Mouse (Mus musculus) kidney, embryonic 15.5 days (tissue): ENCODE measurements at regions not wholly inside any gene's neighbourhood (a gene's known extent, or its start where the extent isn't known, plus 50 kb on each side); places are given as distances from the start of the nearest gene placed in this dataset.

Experiments used
- ATAC-seq: fragments of 200-750 bp; cut with Nextera tagmentation; replicated peaks from 2 replicates; pipeline ENCODE4 v1.8.0; 2017; ENCODE audit warnings: moderate TSS enrichment; ENCODE audit not compliant: low FRiP score
- H3K27ac ChIP-seq: fragments of 300-500 bp; sonication (generic); 2 replicates; pipeline ENCODE4 v1.5.1; 2015; ENCODE audit warnings: mild to moderate bottlenecking, inconsistent platforms
- H3K27me3 ChIP-seq: fragments of 300-500 bp; sonication (generic); 2 replicates; pipeline ENCODE4 v1.6.1; 2015; ENCODE audit warnings: inconsistent platforms
- H3K36me3 ChIP-seq: fragments of 300-500 bp; sonication (generic); 2 replicates; pipeline ENCODE4 v1.6.1; 2015; ENCODE audit warnings: inconsistent platforms
- H3K4me1 ChIP-seq: fragments of 300-500 bp; sonication (generic); 2 replicates; pipeline ENCODE4 v1.6.1; 2015; ENCODE audit warnings: inconsistent platforms
- H3K4me2 ChIP-seq: fragments of 300-500 bp; sonication (generic); 2 replicates; pipeline ENCODE4 v1.6.1; 2015; ENCODE audit warnings: moderate library complexity, mild to moderate bottlenecking, inconsistent platforms
- H3K4me3 ChIP-seq: fragments of 300-500 bp; sonication (generic); replicated peaks from 2 replicates; pipeline ENCODE4 v1.5.1; 2015; ENCODE audit warnings: mild to moderate bottlenecking, inconsistent platforms
- H3K9ac ChIP-seq: fragments of 300-500 bp; sonication (generic); 2 replicates; pipeline ENCODE4 v1.6.1; 2015; ENCODE audit warnings: mild to moderate bottlenecking, inconsistent platforms
- H3K9me3 ChIP-seq: fragments of 300-500 bp; sonication (generic); replicated peaks from 2 replicates; pipeline ENCODE4 v1.6.1; 2016; ENCODE audit warnings: inconsistent platforms
- WGBS: fragments of 180-500 bp; shearing (Covaris S2); methylation state at CpG from one replicate; pipeline ENCODE4 v1.1.7; 2015; ENCODE audit warnings: mixed read lengths; 5-methylcytosine and 5-hydroxymethylcytosine counted together

GRCm38 (mm10) chr2:144174366-144175035 is 96.0 kb upstream of the Mgme1 start:
- no peaks in the 10 kb centered on the region for H3K36me3 ChIP-seq
- H3K27ac ChIP-seq, result no peak overlapping the region
- no peak overlapping the region for H3K9ac ChIP-seq
- ATAC-seq, result no peak
- no peaks in the 10 kb centered on the region for H3K9me3 ChIP-seq
- peaks cover 28% of the 10 kb centered on the region for H3K4me1 ChIP-seq
- no peak overlapping the region for H3K4me3 ChIP-seq
- H3K27me3 ChIP-seq, result no peaks in the 10 kb centered on the region
- 80% methylated on average over 5 of the region's 5 CpGs for WGBS
- H3K4me2 ChIP-seq, result no peak overlapping the region

GRCm38 (mm10) chr2:144176508-144177170 is 93.8 kb upstream of the Mgme1 start:
- Histone ChIP-seq H3K9me3 (no peaks in the 10 kb centered on the region), H3K4me2 (no peak overlapping the region), H3K27me3 (no peaks in the 10 kb centered on the region), H3K36me3 (no peaks in the 10 kb centered on the region), H3K4me1 (peaks cover 11% of the 10 kb centered on the region), H3K9ac (no peak overlapping the region), H3K4me3 (no peak overlapping the region), H3K27ac (no peak overlapping the region)
- no peak for ATAC-seq
- 83% methylated on average over 9 of the region's 9 CpGs for WGBS

GRCm38 (mm10) chr2:144177268-144177667 is 93.2 kb upstream of the Mgme1 start:
- WGBS, result 61% methylated on average over 6 of the region's 6 CpGs
- Histone ChIP-seq H3K9me3 (no peaks in the 10 kb centered on the region), H3K36me3 (no peaks in the 10 kb centered on the region), H3K4me1 (peaks cover 14% of the 10 kb centered on the region), H3K27ac (no peak overlapping the region), H3K9ac (no peak overlapping the region), H3K4me3 (no peak overlapping the region), H3K4me2 (no peak overlapping the region), H3K27me3 (no peaks in the 10 kb centered on the region)
- ATAC-seq, result no peak

- Histone ChIP-seq H3K4me2 (no peak overlapping the region), H3K27me3 (no peaks in the 10 kb centered on the region), H3K4me3 (no peak overlapping the region), H3K9me3 (no peaks in the 10 kb centered on the region), H3K27ac (no peak overlapping the region), H3K9ac (no peak overlapping the region), H3K4me1 (peaks cover 12% of the 10 kb centered on the region), H3K36me3 (no peaks in the 10 kb centered on the region)
- WGBS, result 73% methylated on average over 6 of the region's 6 CpGs
- no peak for ATAC-seq
These were observed 92.5 kb upstream of the Mgme1 start for GRCm38 (mm10) chr2:144177920-144178319.

- Histone ChIP-seq H3K27me3 (no peaks in the 10 kb centered on the region), H3K9me3 (no peaks in the 10 kb centered on the region), H3K4me2 (no peak overlapping the region), H3K9ac (no peak overlapping the region), H3K4me3 (no peak overlapping the region), H3K36me3 (no peaks in the 10 kb centered on the region), H3K4me1 (peaks cover 9% of the 10 kb centered on the region; the same call in 1 of the 2 replicates), H3K27ac (no peak overlapping the region)
- no peak for ATAC-seq
- 71% methylated on average over 5 of the region's 5 CpGs for whole genome bisulfite sequencing
These were observed 88.4 kb upstream of the Mgme1 start for GRCm38 (mm10) chr2:144182108-144182507.

- no peaks in the 10 kb centered on the region for H3K9me3 ChIP-seq
- H3K27ac ChIP-seq, result no peak overlapping the region
- no peaks in the 10 kb centered on the region for H3K36me3 ChIP-seq
- peaks cover 7% of the 10 kb centered on the region; the same call in 1 of the 2 replicates for H3K4me1 ChIP-seq
- no peak for ATAC-seq
- H3K9ac ChIP-seq, result no peak overlapping the region
- no peak overlapping the region for H3K4me3 ChIP-seq
- no peak overlapping the region for H3K4me2 ChIP-seq
- H3K27me3 ChIP-seq, result no peaks in the 10 kb centered on the region
- WGBS, result 82% methylated on average over 7 of the region's 7 CpGs
These were observed 87.9 kb upstream of the Mgme1 start for GRCm38 (mm10) chr2:144182542-144182941.

- Histone ChIP-seq H3K36me3 (no peaks in the 10 kb centered on the region), H3K9me3 (no peaks in the 10 kb centered on the region), H3K27ac (no peak overlapping the region), H3K9ac (no peak overlapping the region), H3K4me2 (no peak overlapping the region), H3K27me3 (no peaks in the 10 kb centered on the region), H3K4me1 (0 out of 2 replicates have a peak, but pooled peaks cover 5% of the 10 kb centered on the region), H3K4me3 (no peak overlapping the region)
- 73% methylated on average over 5 of the region's 5 CpGs for WGBS
- ATAC-seq, result no peak
These were observed 87.0 kb upstream of the Mgme1 start for GRCm38 (mm10) chr2:144183371-144183944.

GRCm38 (mm10) chr2:144185175-144185574 is 85.3 kb upstream of the Mgme1 start:
- H3K9ac ChIP-seq, result no peak overlapping the region
- no peak for ATAC-seq
- H3K4me1 ChIP-seq, result peaks cover 11% of the 10 kb centered on the region; the same call in 1 of the 2 replicates
- no peak overlapping the region for H3K27ac ChIP-seq
- H3K36me3 ChIP-seq, result no peaks in the 10 kb centered on the region
- H3K9me3 ChIP-seq, result no peaks in the 10 kb centered on the region
- no peaks in the 10 kb centered on the region for H3K27me3 ChIP-seq
- no peak overlapping the region for H3K4me3 ChIP-seq
- WGBS, result 65% methylated on average over 3 of the region's 3 CpGs
- H3K4me2 ChIP-seq, result no peak overlapping the region

GRCm38 (mm10) chr2:144186426-144186825 is 84.0 kb upstream of the Mgme1 start:
- H3K27me3 ChIP-seq, result no peaks in the 10 kb centered on the region

GRCm38 (mm10) chr2:144188076-144188475 is 82.4 kb upstream of the Mgme1 start:
- peak overlapping the region; percentile 66 for H3K27ac ChIP-seq
- no peak overlapping the region for H3K4me2 ChIP-seq
- no peaks in the 10 kb centered on the region for H3K36me3 ChIP-seq
- ATAC-seq, result no peak
- peaks cover 6% of the 10 kb centered on the region; the same call in 1 of the 2 replicates for H3K4me1 ChIP-seq
- no peaks in the 10 kb centered on the region for H3K27me3 ChIP-seq
- H3K9me3 ChIP-seq, result no peaks in the 10 kb centered on the region
- no peak overlapping the region for H3K4me3 ChIP-seq
- no peak overlapping the region for H3K9ac ChIP-seq
- 65% methylated on average over 3 of the region's 3 CpGs for WGBS

More at GRCm38 (mm10) chr2:144186426-144186825, 84.0 kb upstream of the Mgme1 start:
- Histone ChIP-seq H3K4me1 (peaks cover 11% of the 10 kb centered on the region; the same call in 1 of the 2 replicates), H3K9ac (no peak overlapping the region), H3K27ac (no peak overlapping the region), H3K9me3 (no peaks in the 10 kb centered on the region), H3K4me2 (no peak overlapping the region), H3K4me3 (no peak overlapping the region), H3K36me3 (no peaks in the 10 kb centered on the region)
- WGBS, result 89% methylated on average over 3 of the region's 3 CpGs
- ATAC-seq, result no peak

GRCm38 (mm10) chr2:144188485-144188884 is 82.0 kb upstream of the Mgme1 start:
- 26% methylated on average over 4 of the region's 4 CpGs for WGBS
- H3K4me3 ChIP-seq, result no peak overlapping the region
- peak overlapping the region; percentile 66 for H3K27ac ChIP-seq
- peak; percentile 57 for ATAC-seq
- H3K36me3 ChIP-seq, result no peaks in the 10 kb centered on the region
- no peak overlapping the region for H3K4me2 ChIP-seq
- no peak overlapping the region for H3K9ac ChIP-seq
- H3K9me3 ChIP-seq, result no peaks in the 10 kb centered on the region
- no peaks in the 10 kb centered on the region for H3K27me3 ChIP-seq
- peaks cover 6% of the 10 kb centered on the region; the same call in 1 of the 2 replicates for H3K4me1 ChIP-seq

GRCm38 (mm10) chr2:144189756-144190155 is 80.7 kb upstream of the Mgme1 start:
- Histone ChIP-seq H3K4me1 (peaks cover 6% of the 10 kb centered on the region; the same call in 1 of the 2 replicates), H3K9me3 (no peaks in the 10 kb centered on the region)

More at GRCm38 (mm10) chr2:144189756-144190155, 80.7 kb upstream of the Mgme1 start:
- H3K9ac ChIP-seq, result no peak overlapping the region
- H3K27me3 ChIP-seq, result no peaks in the 10 kb centered on the region
- no peaks in the 10 kb centered on the region for H3K36me3 ChIP-seq
- no peak overlapping the region for H3K4me3 ChIP-seq
- ATAC-seq, result no peak
- no peak overlapping the region for H3K4me2 ChIP-seq
- no peak overlapping the region for H3K27ac ChIP-seq
- WGBS, result 82% methylated on average over 7 of the region's 7 CpGs
